Mouse (Mus musculus): ENCODE measurements around the gene Resf1.
"Not testable (repeated sequence)": the region's sequence is repeated elsewhere in the genome, so short reads cannot be mapped to it uniquely, and the experiment has no call there.

Resf1 gene

DNA sequence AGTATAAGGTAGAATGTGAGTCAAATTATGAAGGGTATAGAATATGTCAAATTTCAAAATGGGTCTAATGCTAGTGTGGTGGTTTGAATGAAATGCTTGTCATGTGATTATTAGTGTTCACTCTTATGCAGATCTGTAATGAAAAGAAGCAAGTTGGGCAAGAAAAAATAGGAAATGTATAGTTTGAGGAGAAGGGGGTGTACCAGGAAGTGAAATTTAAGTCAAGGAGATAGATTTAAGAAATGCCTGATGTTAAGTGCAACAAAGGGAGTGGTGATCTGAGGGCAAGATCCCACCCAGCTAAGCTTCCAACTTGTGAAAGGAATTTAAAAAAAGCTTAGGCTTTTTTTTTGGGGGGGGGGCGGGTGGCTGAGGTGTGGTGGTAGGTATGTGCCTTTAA is 29.4 kb downstream of the Resf1 start:
- no peak for ATAC-seq (ENCODE audit: insufficient number of reproducible peaks, low FRiP score, low TSS enrichment)

- ATAC-seq (ENCODE audit: insufficient number of reproducible peaks, low FRiP score, low TSS enrichment), result no peak
Measured at GRCm38 (mm10) chr6:149343802-149344201, 34.6 kb downstream of the Resf1 start.

DNA sequence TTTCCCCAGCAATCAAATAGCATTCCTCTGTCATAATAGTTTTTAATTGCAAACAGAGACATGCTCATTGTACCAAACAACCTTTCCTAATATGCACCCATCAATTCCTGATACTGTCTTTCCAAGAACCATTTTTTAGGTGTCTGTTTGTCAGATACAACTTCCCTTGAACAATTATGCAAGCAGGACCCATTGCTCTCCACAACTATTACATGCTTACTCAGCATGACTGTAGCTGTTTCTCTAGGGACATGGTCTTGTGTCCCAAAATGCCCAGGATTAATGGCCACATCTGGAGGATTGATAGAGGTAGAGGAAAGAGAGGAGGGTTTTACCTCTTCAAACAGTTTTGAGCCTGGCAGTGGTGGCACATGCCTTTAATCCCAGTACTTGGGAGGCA is 35.2 kb downstream of the Resf1 start:
- ATAC-seq (ENCODE audit: insufficient number of reproducible peaks, low FRiP score, low TSS enrichment), result no peak

GRCm38 (mm10) chr6:149348211-149348610 is 39.0 kb downstream of the Resf1 start:
- not testable (repeated sequence) for ATAC-seq (ENCODE audit: insufficient number of reproducible peaks, low FRiP score, low TSS enrichment)

- ATAC-seq (ENCODE audit: insufficient number of reproducible peaks, low FRiP score, low TSS enrichment), result no peak
Measured at GRCm38 (mm10) chr6:149354826-149355495, 45.7 kb downstream of the Resf1 start.

GRCm38 (mm10) chr6:149355799-149356198 is 46.6 kb downstream of the Resf1 start:
- not testable (repeated sequence) for ATAC-seq (ENCODE audit: insufficient number of reproducible peaks, low FRiP score, low TSS enrichment)

GRCm38 (mm10) chr6:149357155-149357554 is 47.9 kb downstream of the Resf1 start:
- no peak for ATAC-seq (ENCODE audit: insufficient number of reproducible peaks, low FRiP score, low TSS enrichment)

DNA sequence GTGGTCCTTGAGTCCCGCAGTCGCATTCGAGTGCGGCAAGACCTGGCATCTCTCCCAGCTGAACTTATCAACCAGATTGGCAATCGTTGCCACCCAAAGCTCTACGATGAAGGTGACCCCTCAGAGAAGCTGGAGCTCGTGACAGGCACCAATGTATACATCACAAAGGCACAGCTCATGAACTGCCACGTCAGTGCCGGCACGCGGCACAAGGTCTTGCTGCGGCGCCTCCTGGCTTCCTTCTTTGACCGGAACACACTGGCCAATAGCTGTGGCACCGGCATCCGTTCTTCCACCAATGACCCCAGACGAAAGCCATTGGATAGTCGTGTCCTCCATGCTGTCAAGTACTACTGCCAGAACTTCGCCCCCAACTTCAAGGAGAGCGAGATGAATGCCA is 53.3 kb downstream of the Resf1 start:
- ATAC-seq (ENCODE audit: insufficient number of reproducible peaks, low FRiP score, low TSS enrichment), result not testable (repeated sequence)

DNA sequence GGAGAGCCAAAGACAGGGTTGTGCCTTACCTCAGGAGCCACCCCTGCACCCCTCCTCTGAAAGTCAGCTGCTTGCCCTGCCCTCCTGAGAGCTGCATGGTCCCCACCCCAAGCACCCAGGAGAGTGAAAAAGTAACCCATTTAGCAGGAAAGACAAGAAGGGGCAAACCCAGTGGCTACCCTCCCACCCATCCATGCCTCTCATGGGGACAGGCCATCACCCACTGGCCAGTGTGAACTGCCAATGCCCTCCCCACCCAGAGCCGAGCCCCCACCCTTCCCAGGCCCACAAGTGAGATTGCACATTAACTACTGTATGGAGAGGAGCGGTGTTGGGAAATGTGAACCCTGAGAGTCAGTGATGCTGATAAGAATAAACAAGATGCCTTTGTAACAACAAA is 56.8 kb downstream of the Resf1 start:
- ATAC-seq (ENCODE audit: insufficient number of reproducible peaks, low FRiP score, low TSS enrichment), result not testable (repeated sequence)

GRCm38 (mm10) chr6:149366403-149366802 is 57.2 kb downstream of the Resf1 start:
- no peak for ATAC-seq (ENCODE audit: insufficient number of reproducible peaks, low FRiP score, low TSS enrichment)

DNA sequence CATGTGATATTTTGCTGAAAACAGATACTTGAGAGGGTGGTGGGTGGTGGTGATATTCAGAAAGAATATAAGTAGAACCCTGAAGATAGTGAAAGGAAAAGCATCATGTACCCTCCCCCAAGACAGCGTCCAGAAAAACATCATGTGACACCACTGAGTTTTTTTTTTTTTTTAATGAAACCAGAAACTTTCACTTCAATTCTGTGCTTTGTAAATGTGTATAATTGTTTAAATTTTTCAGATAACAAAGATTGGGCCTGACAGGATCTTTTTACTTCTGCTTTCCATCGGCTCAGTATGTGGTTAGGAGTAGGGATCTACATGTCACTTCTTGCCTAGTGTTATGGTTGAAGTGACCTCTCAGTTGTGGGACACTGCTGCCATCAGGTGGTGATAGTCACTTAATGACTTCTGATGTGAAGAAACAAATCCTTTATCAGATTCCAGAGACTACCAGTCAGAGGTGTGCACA is 65.8 kb downstream of the Resf1 start:
- peak; percentile 74 for ATAC-seq (ENCODE audit: insufficient number of reproducible peaks, low FRiP score, low TSS enrichment)

DNA sequence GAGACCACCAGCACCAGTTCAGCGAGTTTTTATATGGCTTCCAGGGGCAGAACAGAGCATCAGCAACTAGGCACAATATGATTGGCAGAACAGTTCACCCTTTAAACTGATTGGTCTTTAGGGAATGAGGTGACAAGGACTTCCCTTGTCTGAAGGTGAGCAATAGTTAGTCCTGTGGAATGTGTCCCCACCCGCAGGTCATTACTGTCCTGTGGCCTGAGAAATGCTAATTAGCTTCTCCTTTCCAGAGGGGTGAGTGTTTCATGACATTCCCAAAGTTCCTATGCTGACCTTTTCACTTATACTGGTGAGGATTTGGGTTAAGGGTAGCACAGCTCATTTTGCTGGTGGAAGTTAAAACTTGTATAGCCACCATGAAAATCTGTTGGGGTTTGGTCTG is 74.3 kb downstream of the Resf1 start:
- no peak for ATAC-seq (ENCODE audit: insufficient number of reproducible peaks, low FRiP score, low TSS enrichment)
